Mouse (Mus musculus) E14TG2a.4 (cell line): ENCODE results near the gene Rer1.
A peak's percentile ranks its signal among the peaks of the same experiment; 100 is the strongest.

Experiments used
- H3K27me3 ChIP-seq: 2 replicates; pipeline ENCODE4 v1.6.1; 2014; ENCODE audit warnings: low read length, control low read depth; ENCODE audit not compliant: insufficient read depth
- H3K36me3 ChIP-seq: 2 replicates; pipeline ENCODE4 v1.6.1; 2014; ENCODE audit warnings: low read length, control low read depth; ENCODE audit not compliant: insufficient read depth
- H3K4me1 ChIP-seq: replicated peaks from 2 replicates; pipeline ENCODE4 v1.6.1; 2014; ENCODE audit warnings: low read depth, low read length, control low read depth
- H3K4me3 ChIP-seq: replicated peaks from 2 replicates; pipeline ENCODE4 v1.5.1; 2014; ENCODE audit warnings: mild to moderate bottlenecking, low read length
- H3K9me3 ChIP-seq: 2 replicates; pipeline ENCODE4 v1.6.1; 2014; ENCODE audit warnings: low read length, control low read depth
- CTCF ChIP-seq: conservative IDR thresholded peaks from 2 replicates; pipeline ENCODE4 v1.5.1; 2014; ENCODE audit warnings: low read length
- NANOG ChIP-seq: IDR thresholded peaks from 2 replicates; pipeline ENCODE4 v1.6.1; 2014; ENCODE audit warnings: borderline replicate concordance, low read length, mixed read lengths
- POU5F1 ChIP-seq: IDR thresholded peaks from 2 replicates; pipeline ENCODE4 v1.6.1; 2014; ENCODE audit warnings: low read length, borderline replicate concordance

Rer1 gene

DNA sequence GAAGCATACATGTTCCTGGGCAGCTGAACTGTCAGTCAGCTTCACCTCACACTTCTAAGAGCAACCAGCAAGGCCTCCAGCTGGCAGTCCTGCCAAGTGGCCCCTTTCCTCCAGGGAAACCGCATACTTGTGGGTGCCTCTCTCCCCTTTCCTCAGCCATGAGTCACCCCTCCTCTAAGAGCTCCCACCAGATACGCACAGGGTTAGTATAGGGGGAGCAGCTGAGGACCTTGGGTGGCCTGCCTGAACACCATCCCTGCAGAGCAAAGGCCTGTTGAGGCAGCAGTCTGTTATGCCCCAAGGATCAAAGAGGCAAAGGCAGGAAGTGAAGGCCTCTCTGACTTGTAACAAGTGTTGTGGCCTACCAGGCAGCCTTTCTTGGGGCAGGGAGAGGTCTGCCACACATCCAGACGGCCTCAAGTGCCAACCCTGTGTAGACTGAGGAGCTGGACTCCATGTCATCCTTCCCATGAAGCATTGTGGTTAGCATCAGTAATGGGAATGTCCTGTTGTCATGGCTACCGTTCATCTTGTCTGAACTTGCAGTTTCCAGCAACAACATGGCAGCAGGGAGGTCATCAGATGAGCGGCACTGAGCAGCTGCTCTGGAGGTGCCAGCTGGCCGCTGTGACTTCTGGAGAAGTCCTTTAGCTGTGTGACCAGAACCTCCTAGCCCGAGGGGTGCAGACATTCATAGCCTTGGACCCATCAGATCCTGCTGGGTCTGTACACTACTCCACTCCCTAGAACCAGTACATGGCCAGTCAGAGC is 40.6 kb upstream of the Rer1 start:
- no peaks in the 10 kb centered on the region for H3K36me3 ChIP-seq
- H3K9me3 ChIP-seq, result no peaks in the 10 kb centered on the region
- H3K4me1 ChIP-seq, result peaks cover 73% of the 10 kb centered on the region
- H3K4me3 ChIP-seq, result no peak overlapping the region
- TF ChIP-seq POU5F1, result no peak
- TF ChIP-seq NANOG, result no peak
- no peak for TF ChIP-seq CTCF
- H3K27me3 ChIP-seq, result no peaks in the 10 kb centered on the region

DNA sequence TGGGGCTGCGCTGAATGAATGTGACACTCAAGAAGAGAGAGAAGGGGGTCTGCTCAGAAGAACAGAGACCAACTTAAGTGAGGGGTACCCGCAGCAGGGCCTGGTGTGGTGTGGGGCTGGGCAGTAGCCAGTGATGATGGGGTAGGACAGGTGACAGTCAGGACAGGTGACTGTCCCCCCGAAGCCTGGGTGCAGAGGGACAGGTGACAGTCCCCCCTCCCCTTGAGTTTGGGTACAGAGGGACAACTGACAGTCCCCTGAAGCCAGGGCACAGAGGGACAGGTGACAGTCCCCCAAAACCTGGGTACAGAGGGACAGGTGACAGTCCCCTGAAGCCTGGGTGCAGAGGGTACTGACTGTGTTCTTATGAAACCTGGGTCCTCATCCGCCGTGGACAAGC is 40.0 kb upstream of the Rer1 start:
- Histone ChIP-seq H3K4me1 (peaks cover 73% of the 10 kb centered on the region), H3K36me3 (no peaks in the 10 kb centered on the region), H3K4me3 (no peak overlapping the region), H3K27me3 (no peaks in the 10 kb centered on the region), H3K9me3 (no peaks in the 10 kb centered on the region)
- TF ChIP-seq NANOG (no peak), POU5F1 (no peak)

DNA sequence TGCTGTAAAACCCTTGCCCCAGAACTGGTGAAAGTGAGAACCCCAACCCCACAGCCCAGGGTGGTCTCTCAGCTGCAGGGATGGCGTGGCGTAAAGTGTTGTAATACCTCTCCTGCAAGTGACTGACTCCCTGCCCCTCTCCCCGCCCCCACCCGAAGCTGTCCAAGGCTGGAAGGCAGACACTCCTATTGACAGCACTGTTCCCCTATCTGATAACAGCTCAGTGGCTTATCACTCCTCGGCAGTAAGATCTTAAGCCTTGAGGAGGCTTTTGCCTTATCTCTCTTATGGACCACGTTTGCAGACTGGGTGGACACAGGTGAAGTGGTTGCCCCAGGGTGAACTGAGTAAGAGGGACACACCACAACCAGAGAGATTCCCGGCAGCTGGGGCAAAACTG is 39.1 kb upstream of the Rer1 start:
- Histone ChIP-seq H3K9me3 (no peaks in the 10 kb centered on the region), H3K36me3 (no peaks in the 10 kb centered on the region), H3K4me3 (0 out of 2 replicates have a peak overlapping the region, but pooled peaks have one; percentile 61), H3K4me1 (peaks cover 73% of the 10 kb centered on the region), H3K27me3 (no peaks in the 10 kb centered on the region)
- TF ChIP-seq CTCF (no peak), NANOG (no peak), POU5F1 (no peak)

DNA sequence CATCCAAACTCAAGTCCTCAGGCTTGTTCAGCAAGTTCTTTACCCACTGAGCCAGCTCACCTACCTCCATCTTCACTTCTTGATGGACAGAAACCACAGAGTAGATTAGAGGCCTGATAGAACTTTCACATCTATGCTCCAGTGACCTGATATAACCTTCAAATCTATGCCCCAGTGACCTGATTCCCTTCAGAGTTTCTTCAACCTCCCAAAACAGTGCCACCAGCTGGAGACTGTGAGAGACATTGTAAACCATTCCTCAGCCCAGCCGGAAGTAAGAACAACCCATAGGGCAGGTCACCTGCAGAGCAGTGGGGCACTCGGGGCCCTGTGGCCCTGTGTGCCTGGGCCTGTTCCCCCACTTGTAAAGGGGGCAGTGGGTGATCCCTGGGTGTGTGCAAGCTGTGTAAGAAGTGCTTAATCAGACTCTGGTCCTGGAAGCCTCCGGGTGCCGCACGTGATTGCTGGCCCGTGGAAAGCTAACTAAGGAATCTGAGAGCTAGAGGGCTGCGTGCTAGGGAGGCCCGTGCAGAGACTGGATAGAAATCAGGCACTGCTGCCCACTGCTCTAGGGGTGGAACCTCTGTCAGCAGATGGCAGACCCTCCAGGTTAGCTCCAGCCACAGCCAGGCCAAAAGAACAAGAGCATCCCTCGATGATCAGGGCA is 37.8 kb upstream of the Rer1 start:
- Histone ChIP-seq H3K4me1 (peaks cover 72% of the 10 kb centered on the region), H3K36me3 (no peaks in the 10 kb centered on the region), H3K27me3 (no peaks in the 10 kb centered on the region), H3K9me3 (no peaks in the 10 kb centered on the region), H3K4me3 (peak overlapping the region; percentile 61)
- TF ChIP-seq POU5F1, result no peak
- TF ChIP-seq CTCF, result no peak
- TF ChIP-seq NANOG, result no peak

DNA sequence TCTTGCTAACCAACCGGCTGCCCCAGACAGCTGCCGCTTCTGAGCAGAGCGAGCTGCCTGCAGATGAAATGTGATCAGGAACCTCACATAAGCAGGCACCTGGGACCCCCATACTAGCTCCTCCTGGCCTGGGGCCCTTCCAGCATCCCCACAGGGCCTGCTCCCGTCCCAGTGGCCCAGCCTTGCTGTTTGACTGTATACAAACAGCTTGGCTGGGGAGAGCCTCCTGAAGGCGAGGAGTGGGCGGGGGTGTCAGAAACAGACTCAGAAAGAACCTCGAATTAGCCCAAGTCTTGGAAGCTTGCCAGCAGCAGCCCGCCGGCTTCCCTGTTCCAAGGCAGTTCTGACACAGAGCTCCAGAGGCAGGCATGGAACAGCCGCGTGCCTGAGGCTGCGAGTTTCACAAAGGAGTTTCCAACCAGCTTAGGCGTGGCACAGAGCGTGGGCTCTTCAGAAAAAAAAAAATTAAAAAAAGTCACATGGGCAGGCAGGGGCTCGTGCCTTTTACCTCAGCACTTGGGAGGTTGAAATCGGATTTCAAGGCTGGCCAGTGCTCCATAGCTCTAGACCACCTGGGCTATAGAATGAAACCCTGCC is 36.4 kb upstream of the Rer1 start:
- Histone ChIP-seq H3K36me3 (no peaks in the 10 kb centered on the region), H3K27me3 (no peaks in the 10 kb centered on the region)
- TF ChIP-seq NANOG, result no peak
- no peak for TF ChIP-seq POU5F1
- no peak for TF ChIP-seq CTCF

DNA sequence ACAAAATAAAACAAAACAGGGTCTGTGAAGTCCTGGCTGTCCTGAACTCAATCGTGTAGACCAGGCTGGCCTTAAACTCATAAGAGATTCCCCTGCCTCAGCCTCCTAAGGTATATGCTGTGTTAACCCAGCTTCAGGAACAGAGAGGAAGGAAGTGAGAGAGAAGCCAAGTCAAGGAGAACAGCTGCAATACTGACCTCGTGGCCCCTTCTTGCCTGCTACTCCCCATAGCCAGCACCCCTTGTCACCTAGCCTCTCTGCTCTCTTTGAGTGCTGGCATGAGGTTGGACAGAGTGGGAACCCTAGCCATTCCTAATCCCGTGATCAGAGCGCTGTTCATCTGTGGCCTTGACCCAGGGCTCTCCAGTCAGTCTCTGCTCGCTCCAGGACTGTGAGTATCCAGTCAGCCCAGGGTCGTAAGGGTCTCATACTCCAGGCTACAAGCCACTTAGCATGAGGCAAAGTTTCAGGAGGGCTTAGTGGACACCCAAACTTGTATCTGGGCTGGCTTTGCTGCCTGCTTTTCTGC is 35.8 kb upstream of the Rer1 start:
- Histone ChIP-seq H3K9me3 (no peaks in the 10 kb centered on the region), H3K4me3 (peak overlapping the region; percentile 20; the same call in 1 of the 2 replicates), H3K27me3 (no peaks in the 10 kb centered on the region), H3K4me1 (peaks cover 86% of the 10 kb centered on the region), H3K36me3 (no peaks in the 10 kb centered on the region)
- no peak for TF ChIP-seq POU5F1
- no peak for TF ChIP-seq CTCF
- no peak for TF ChIP-seq NANOG

More for the DNA sequence above, 36.4 kb upstream of the Rer1 start:
- Histone ChIP-seq H3K4me1 (peaks cover 81% of the 10 kb centered on the region), H3K9me3 (no peaks in the 10 kb centered on the region), H3K4me3 (peak overlapping the region; percentile 20; the same call in 1 of the 2 replicates)

DNA sequence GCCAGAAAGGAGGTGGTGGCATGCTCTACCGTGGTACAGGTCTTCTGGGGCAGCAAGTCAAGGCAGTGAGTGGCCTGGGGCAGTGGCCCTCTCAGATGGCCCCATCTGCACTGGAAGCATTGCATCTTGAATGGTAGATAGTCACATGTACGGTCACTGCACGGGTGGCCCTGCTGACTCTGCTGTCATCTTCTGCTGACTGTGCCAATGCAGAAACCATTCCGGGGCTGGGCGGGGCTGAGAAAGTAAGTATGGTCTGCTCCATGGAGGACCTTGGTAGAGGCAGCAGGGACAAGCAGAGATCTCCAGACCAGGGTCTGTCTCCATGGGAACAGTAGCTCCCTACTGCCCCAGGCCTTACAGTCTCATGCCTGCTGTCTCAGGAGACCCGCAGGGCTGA is 35.0 kb upstream of the Rer1 start:
- Histone ChIP-seq H3K36me3 (no peaks in the 10 kb centered on the region), H3K27me3 (no peaks in the 10 kb centered on the region), H3K4me3 (peak overlapping the region; percentile 10; the same call in 1 of the 2 replicates), H3K9me3 (no peaks in the 10 kb centered on the region), H3K4me1 (peaks cover 94% of the 10 kb centered on the region)
- TF ChIP-seq NANOG (no peak), POU5F1 (no peak), CTCF (no peak)

DNA sequence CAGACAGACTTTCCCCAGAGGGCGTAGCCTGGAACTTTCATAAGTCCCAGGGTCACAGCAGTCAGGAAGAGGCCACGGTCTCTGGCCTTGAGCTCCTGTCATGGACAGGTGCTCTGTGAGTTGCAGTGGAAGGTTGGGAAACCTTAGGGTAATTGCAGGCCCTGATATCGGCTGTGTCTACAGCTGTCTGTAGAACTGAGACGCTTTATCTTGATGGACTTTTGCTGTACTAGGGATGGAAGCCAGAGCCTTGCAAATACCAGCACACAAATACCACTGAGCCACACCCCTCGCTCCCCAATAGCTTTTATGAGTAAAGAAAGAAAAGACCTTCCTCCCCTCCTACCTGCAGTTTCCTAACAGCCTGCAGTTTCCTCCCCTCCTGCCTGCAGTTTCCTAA is 34.4 kb upstream of the Rer1 start:
- peaks cover 5% of the 10 kb centered on the region; the same call in 1 of the 2 replicates for H3K36me3 ChIP-seq
- TF ChIP-seq CTCF (no peak), POU5F1 (no peak), NANOG (no peak)

More for the DNA sequence above, 34.4 kb upstream of the Rer1 start:
- Histone ChIP-seq H3K4me3 (peak overlapping the region; percentile 10; the same call in 1 of the 2 replicates), H3K27me3 (no peaks in the 10 kb centered on the region), H3K9me3 (no peaks in the 10 kb centered on the region), H3K4me1 (peaks cover 94% of the 10 kb centered on the region)
